Comparison of ENCODE assay signal across 13 mouse cellular contexts in the genomic region with DNA sequence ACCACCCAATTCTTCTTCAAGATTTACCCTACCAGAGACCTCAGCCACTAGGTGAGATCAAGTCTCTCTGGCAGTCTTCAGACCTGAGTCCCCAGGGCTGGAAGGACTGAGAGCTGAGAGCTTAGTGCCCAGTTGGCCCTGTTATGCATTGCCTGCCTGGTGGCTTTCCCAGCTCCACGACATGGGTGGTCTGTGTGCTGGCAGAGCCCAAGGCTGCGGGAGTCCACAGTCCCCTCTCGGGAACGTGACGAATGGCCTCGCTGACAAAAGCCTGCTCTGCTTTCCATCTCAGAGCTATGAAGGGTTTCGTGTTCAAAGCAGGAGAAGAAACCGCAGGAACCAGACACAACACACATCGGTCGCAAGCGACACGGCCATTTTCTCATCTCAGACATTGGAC.
DNase-seq lines count a peak whose midpoint lies in the region; ATAC-seq lines count a peak whose summit lies in the region.
"Had no signal": no experiment of that assay in that cellular context is flagged by ENCODE, and none has a peak within 500 bp of the region (broad histone marks: within the 10 kb centered on the region; RNA-seq: fewer than 3 reads in every experiment).

No protein-coding gene starts in this region.

- H3K9me3 ChIP-seq in hindbrain, embryonic 16.5 days (ENCODE audit: control insufficient read depth, low read length), result no peaks in the 10 kb centered on the region
- no peaks in the 10 kb centered on the region for H3K9me3 ChIP-seq in neural tube, embryonic 14.5 days (ENCODE audit: control insufficient read depth, low read length)
- H3K9me3 ChIP-seq in midbrain, embryonic 11.5 days (ENCODE audit: control insufficient read depth, low read length), result no peaks in the 10 kb centered on the region
- H3K9me3 ChIP-seq: heart, embryonic 15.5 days had no signal

- 34% methylated on average over 12 of the region's 12 CpGs for WGBS in hindbrain, embryonic 16.5 days
- 25% methylated on average over 12 of the region's 12 CpGs for WGBS in neural tube, embryonic 14.5 days
- 63% methylated on average over 12 of the region's 12 CpGs for WGBS in midbrain, embryonic 11.5 days

- no peak overlapping the region for H3K9ac ChIP-seq in hindbrain, embryonic 16.5 days (ENCODE audit: low read depth, low read length)
- H3K9ac ChIP-seq in neural tube, embryonic 14.5 days (replicated peaks; ENCODE audit: low read depth, low read length), result no peak overlapping the region
- H3K9ac ChIP-seq in midbrain, embryonic 11.5 days (ENCODE audit: low read length), result no peak overlapping the region
- H3K9ac ChIP-seq: heart, embryonic 15.5 days had no signal

- peak; percentile 65 for DNase-seq in embryo, embryonic 10 days (ENCODE audit: low spot score)
- DNase-seq in embryo, embryonic 9.5 days (ENCODE audit: extremely low spot score), result no peak
- DNase-seq in kidney, postnatal 4 days, result peak; percentile 22
- no peak for DNase-seq in kidney, postnatal 10 days
- DNase-seq in midbrain, embryonic 11.5 days (ENCODE audit: low spot score, missing footprints), result no peak
- no peak for DNase-seq in yolk sac, embryonic 10.5 days (ENCODE audit: low spot score)
- DNase-seq: adrenal gland, postnatal 36 days; cerebellum, adult 9-10 months; liver had no signal

- peak; percentile 42; the same call in 1 of the 2 replicates for ATAC-seq in hindbrain, embryonic 16.5 days
- ATAC-seq in neural tube, embryonic 14.5 days (ENCODE audit: low read depth), result peak; percentile 58; the same call in 1 of the 2 replicates
- no peak for ATAC-seq in midbrain, embryonic 11.5 days (ENCODE audit: low FRiP score)
- ATAC-seq: forebrain, embryonic 16.5 days had no signal

- H3K27ac ChIP-seq in hindbrain, embryonic 16.5 days (ENCODE audit: low read depth, low read length), result no peak overlapping the region
- no peak overlapping the region for H3K27ac ChIP-seq in neural tube, embryonic 14.5 days (ENCODE audit: low read depth, low read length)
- no peak overlapping the region for H3K27ac ChIP-seq in midbrain, embryonic 11.5 days (ENCODE audit: low read depth, low read length)
- H3K27ac ChIP-seq: heart, embryonic 15.5 days had no signal

- H3K36me3 ChIP-seq in hindbrain, embryonic 16.5 days (ENCODE audit: control insufficient read depth, insufficient read depth, low read length), result no peaks in the 10 kb centered on the region
- no peaks in the 10 kb centered on the region for H3K36me3 ChIP-seq in neural tube, embryonic 14.5 days (ENCODE audit: control insufficient read depth, insufficient read depth, low read length)
- no peaks in the 10 kb centered on the region for H3K36me3 ChIP-seq in midbrain, embryonic 11.5 days (ENCODE audit: control insufficient read depth, insufficient read depth, low read length)
- H3K36me3 ChIP-seq: heart, embryonic 15.5 days had no signal

- peaks cover 3% of the 10 kb centered on the region for H3K27me3 ChIP-seq in hindbrain, embryonic 16.5 days (replicated peaks; ENCODE audit: control insufficient read depth, insufficient read depth, low read length)
- no peaks in the 10 kb centered on the region for H3K27me3 ChIP-seq in neural tube, embryonic 14.5 days (ENCODE audit: control insufficient read depth, insufficient read depth, low read length)
- H3K27me3 ChIP-seq in midbrain, embryonic 11.5 days (ENCODE audit: control insufficient read depth, insufficient read depth, low read length), result no peaks in the 10 kb centered on the region
- H3K27me3 ChIP-seq: heart, embryonic 15.5 days had no signal

- H3K4me2 ChIP-seq in hindbrain, embryonic 16.5 days (ENCODE audit: low read length), result no peak overlapping the region
- H3K4me2 ChIP-seq in neural tube, embryonic 14.5 days (ENCODE audit: low read depth, low read length), result no peak overlapping the region
- H3K4me2 ChIP-seq in midbrain, embryonic 11.5 days, result no peak overlapping the region
- H3K4me2 ChIP-seq: heart, embryonic 15.5 days had no signal

- peaks cover 4% of the 10 kb centered on the region; the same call in 1 of the 2 replicates for H3K4me1 ChIP-seq in hindbrain, embryonic 16.5 days (ENCODE audit: control insufficient read depth, insufficient read depth, low read depth, low read length)
- no peaks in the 10 kb centered on the region for H3K4me1 ChIP-seq in neural tube, embryonic 14.5 days (ENCODE audit: control insufficient read depth, insufficient read depth, low read length)
- H3K4me1 ChIP-seq in midbrain, embryonic 11.5 days (ENCODE audit: control insufficient read depth, insufficient read depth, low read length), result no peaks in the 10 kb centered on the region

- no peak overlapping the region for H3K4me3 ChIP-seq in hindbrain, embryonic 16.5 days (ENCODE audit: low read length)
- no peak overlapping the region for H3K4me3 ChIP-seq in neural tube, embryonic 14.5 days (ENCODE audit: low read depth, low read length)
- H3K4me3 ChIP-seq in midbrain, embryonic 11.5 days (ENCODE audit: low read depth, low read length), result no peak overlapping the region
- H3K4me3 ChIP-seq: heart, embryonic 15.5 days had no signal

Comparison
In these comparisons a context has a peak if more than half of its experiments do, and no peak if none do; other contexts are left out.
1. DNase-seq: peak in embryo, embryonic 10 days (single experiment) and kidney, postnatal 4 days (2 of 2); none in embryo, embryonic 9.5 days (single experiment), kidney, postnatal 10 days (single experiment), midbrain, embryonic 11.5 days (single experiment) and yolk sac, embryonic 10.5 days (single experiment).